Mouse (Mus musculus) embryonic fibroblast, embryonic 13.5 days (primary cell): ENCODE data around the gene Smim14.

ENCODE experiments used
- CTCF ChIP-seq: IDR thresholded peaks from 2 replicates; pipeline ENCODE4 v1.5.1; 2011; ENCODE audit warnings: mild to moderate bottlenecking, control low read depth, low read length, moderate library complexity, borderline replicate concordance; ENCODE audit not compliant: insufficient read depth
- POLR2A ChIP-seq: IDR thresholded peaks from 2 replicates; pipeline ENCODE4 v1.6.1; 2011; ENCODE audit warnings: low read depth, mild to moderate bottlenecking, control low read depth, low read length, moderate library complexity

GRCm38 (mm10) chr5:65534496-65534895 is 2.5 kb downstream of the Smim14 start:
- TF ChIP-seq CTCF, result no peak
- no peak for TF ChIP-seq POLR2A
